Mouse (Mus musculus) liver, adult 2 months (tissue): ENCODE measurements around the gene Casc3. TPM values are rescaled to one million over a fixed set of nuclear protein-coding genes. Genes with fewer than 3 reads are reported as not detected.

Experiments used
- DNase-seq: peaks from one replicate; pipeline ENCODE4 v3.0.0-alpha.2; 2011; ENCODE audit warnings: low read depth, low spot score; ENCODE audit errors: extremely low read depth
- H3K27ac ChIP-seq: fragments of 200-500 bp; replicated peaks from 2 replicates; pipeline ENCODE4 v1.5.1; 2012; ENCODE audit warnings: low read depth, mild to moderate bottlenecking, control low read depth, inconsistent platforms, low read length; ENCODE audit not compliant: insufficient read depth
- H3K27me3 ChIP-seq: fragments of 200-500 bp; 2 replicates; pipeline ENCODE4 v1.6.1; 2012; ENCODE audit warnings: mild to moderate bottlenecking, moderate library complexity, low read length, inconsistent platforms; ENCODE audit not compliant: control insufficient read depth, insufficient read depth
- H3K36me3 ChIP-seq: fragments of 200-500 bp; 2 replicates; pipeline ENCODE4 v1.6.1; 2012; ENCODE audit warnings: low read length, inconsistent platforms; ENCODE audit not compliant: control insufficient read depth, insufficient read depth
- H3K4me1 ChIP-seq: fragments of 200-500 bp; 2 replicates; pipeline ENCODE4 v1.6.1; 2011; ENCODE audit warnings: low read length; ENCODE audit not compliant: control insufficient read depth, insufficient read depth
- H3K4me3 ChIP-seq: fragments of 200-500 bp; 2 replicates; pipeline ENCODE4 v1.5.1; 2011; ENCODE audit warnings: low read depth, mild to moderate bottlenecking, control low read depth, low read length, moderate library complexity; ENCODE audit not compliant: insufficient read depth
- H3K79me2 ChIP-seq: fragments of 200-500 bp; 2 replicates; pipeline ENCODE4 v1.6.1; 2012; ENCODE audit warnings: inconsistent platforms, mild to moderate bottlenecking, low read length, moderate library complexity; ENCODE audit not compliant: control insufficient read depth, insufficient read depth
- H3K9ac ChIP-seq: fragments of 200-500 bp; 2 replicates; pipeline ENCODE4 v1.6.1; 2012; ENCODE audit warnings: low read depth, mild to moderate bottlenecking, control low read depth, inconsistent platforms, low read length
- CTCF ChIP-seq: fragments of 200-500 bp; IDR thresholded peaks from 2 replicates; pipeline ENCODE4 v1.5.1; 2011; ENCODE audit warnings: low read depth, low read length, control low read depth
- POLR2A ChIP-seq: fragments of 200-500 bp; IDR thresholded peaks from 2 replicates; pipeline ENCODE4 v1.6.1; 2011; ENCODE audit warnings: low read length, control low read depth; ENCODE audit not compliant: insufficient read depth; ENCODE audit errors: extremely low read depth
- WGBS: fragments of 180-500 bp; shearing (Covaris S2); methylation state at CpG from one replicate; pipeline ENCODE4 v1.1.7; 2018; 5-methylcytosine and 5-hydroxymethylcytosine counted together
- polyA plus RNA-seq: library from polyadenylated mRNA; depleted of rRNA; stranded (reverse); fragments of >200 nt; gene quantifications from 2 replicates; pipeline ENCODE4 v1.2.3, GENCODE M21; 2012
- total RNA-seq: library from RNA; depleted of rRNA; stranded (reverse); fragments of >200 nt; gene quantifications from 2 replicates; pipeline ENCODE4 v1.2.3, GENCODE M21; 2014

Gene Casc3
- total and polyA plus RNA-seq, 2 experiments, result 3.6 to 12.5 TPM

DNA sequence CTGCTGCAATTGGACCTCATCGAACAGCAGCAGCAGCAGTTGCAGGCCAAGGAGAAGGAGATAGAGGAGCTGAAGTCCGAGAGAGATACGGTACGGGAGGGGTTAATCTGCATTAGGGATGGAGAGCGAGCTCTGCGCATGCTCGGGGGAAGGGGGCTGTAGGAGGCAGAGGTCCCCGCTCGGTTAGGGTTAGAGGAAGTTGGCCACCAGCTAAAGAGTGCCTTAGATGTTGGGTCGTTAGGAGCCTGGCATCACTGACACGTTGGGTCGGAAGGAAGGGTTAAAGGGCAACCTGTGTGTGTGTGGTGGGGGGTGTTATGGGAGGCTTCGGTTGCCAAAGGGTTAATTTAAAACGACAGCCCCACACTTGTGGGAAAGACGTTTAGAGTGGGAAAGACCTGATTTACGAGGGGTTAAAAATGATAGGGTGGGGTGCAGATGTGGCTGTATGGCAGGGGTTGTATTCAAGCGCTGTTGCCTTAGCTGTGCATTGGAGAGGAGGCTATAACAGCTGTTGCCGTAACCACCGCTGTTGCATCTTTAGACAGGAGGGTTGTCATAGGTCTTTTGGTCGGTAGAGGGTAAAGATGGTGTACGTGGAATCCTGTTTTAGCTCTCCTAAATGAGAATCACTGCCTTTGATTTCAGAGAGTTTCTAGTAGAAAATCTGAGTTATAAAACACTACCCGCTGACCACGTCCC, 8.0 kb upstream of the Casc3 start:
- H3K4me3 ChIP-seq, result peak overlapping the region; percentile 92
- WGBS, result 3% methylated on average over 23 of the region's 23 CpGs
- H3K27me3 ChIP-seq, result no peaks in the 10 kb centered on the region
- peak overlapping the region; percentile 95 for H3K9ac ChIP-seq
- TF ChIP-seq CTCF (no peak), POLR2A (no peak)
- peak; percentile 42 for DNase-seq
- peaks cover 26% of the 10 kb centered on the region for H3K79me2 ChIP-seq
- peak overlapping the region; percentile 95 for H3K27ac ChIP-seq
- peaks cover 16% of the 10 kb centered on the region for H3K36me3 ChIP-seq
- peaks cover 13% of the 10 kb centered on the region for H3K4me1 ChIP-seq

DNA sequence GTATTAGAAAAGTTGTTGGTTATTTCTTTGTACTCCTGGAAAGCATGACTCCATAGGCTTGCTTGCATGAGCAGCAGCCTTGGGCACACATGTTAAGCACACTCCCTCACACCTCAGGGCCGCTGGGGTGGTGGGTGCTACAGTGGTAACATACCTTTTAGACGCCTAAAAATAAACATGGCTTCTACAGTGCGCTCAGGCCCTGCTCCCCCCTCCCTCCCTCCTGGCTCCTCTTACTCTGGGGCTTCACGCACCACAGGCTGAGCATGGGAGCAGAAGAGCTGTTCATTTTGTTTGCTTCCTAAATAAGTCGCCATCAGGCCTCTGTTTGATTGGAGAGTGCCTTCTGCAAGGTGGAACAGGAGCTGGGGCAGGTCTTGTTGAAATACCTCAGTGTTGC, 7.4 kb upstream of the Casc3 start:
- H3K9ac ChIP-seq, result peak overlapping the region; percentile 69
- no peak for DNase-seq
- H3K36me3 ChIP-seq, result peaks cover 22% of the 10 kb centered on the region
- peak overlapping the region; percentile 16 for H3K4me3 ChIP-seq
- 0 out of 2 replicates have a peak overlapping the region, but pooled peaks have one; percentile 30 for H3K27ac ChIP-seq
- TF ChIP-seq POLR2A (no peak), CTCF (no peak)
- H3K27me3 ChIP-seq, result no peaks in the 10 kb centered on the region
- H3K4me1 ChIP-seq, result peaks cover 13% of the 10 kb centered on the region
- H3K79me2 ChIP-seq, result peaks cover 26% of the 10 kb centered on the region
- 8% methylated on average over 5 of the region's 5 CpGs for WGBS

DNA sequence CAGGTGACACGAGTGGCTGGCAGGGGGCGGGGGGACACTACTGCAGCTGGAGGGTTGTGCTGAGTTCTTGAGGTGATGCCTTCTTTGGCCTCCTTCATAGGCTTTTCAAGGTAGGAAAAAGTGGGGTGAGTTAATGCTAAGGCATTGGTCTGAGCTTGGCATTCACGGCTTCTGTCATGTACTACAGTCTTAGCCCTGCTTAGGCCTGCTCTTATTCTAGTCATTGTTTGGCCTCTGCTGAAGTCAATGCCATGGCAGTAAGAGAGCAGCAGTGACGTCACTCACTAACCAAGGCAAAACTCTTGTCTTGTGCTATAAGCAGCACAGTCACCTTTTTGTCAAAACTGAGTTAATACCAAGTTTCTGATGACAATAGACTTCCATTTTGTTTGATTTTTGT, 6.8 kb upstream of the Casc3 start:
- peaks cover 13% of the 10 kb centered on the region for H3K4me1 ChIP-seq
- TF ChIP-seq POLR2A (no peak), CTCF (no peak)
- no peak for DNase-seq
- no peak overlapping the region for H3K4me3 ChIP-seq
- no peak overlapping the region for H3K27ac ChIP-seq
- H3K9ac ChIP-seq, result peak overlapping the region; percentile 69
- H3K79me2 ChIP-seq, result peaks cover 26% of the 10 kb centered on the region
- peaks cover 28% of the 10 kb centered on the region for H3K36me3 ChIP-seq
- 54% methylated on average over 4 of the region's 4 CpGs for WGBS
- no peaks in the 10 kb centered on the region for H3K27me3 ChIP-seq

DNA sequence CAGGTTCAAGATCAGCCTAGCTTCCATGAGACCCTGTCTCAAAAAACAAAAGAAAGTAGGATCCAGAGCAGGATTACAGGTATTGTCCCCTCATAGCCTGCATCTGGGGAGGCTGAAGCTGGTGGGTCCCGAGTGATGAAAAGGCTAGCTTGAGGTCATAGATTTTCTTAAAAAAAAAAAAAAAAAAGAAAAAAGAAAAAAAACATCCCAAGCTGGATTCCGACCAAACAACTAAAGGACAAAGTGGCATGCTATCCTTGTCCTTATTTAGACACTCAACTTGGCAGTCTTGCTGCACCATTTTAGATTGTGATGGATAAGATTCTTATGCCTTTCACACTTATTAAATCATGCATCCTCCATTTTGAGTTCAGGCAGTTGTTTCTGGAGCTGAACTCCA, 3.7 kb downstream of the Casc3 start:
- peaks cover 44% of the 10 kb centered on the region for H3K36me3 ChIP-seq
- no peaks in the 10 kb centered on the region for H3K27me3 ChIP-seq
- peaks cover 7% of the 10 kb centered on the region; the same call in 1 of the 2 replicates for H3K4me1 ChIP-seq
- no peak for TF ChIP-seq CTCF
- no peak for TF ChIP-seq POLR2A
- DNase-seq, result no peak
- H3K4me3 ChIP-seq, result no peak overlapping the region
- H3K27ac ChIP-seq, result no peak overlapping the region
- WGBS, result 86% methylated on average over 2 of the region's 2 CpGs
- peaks cover 4% of the 10 kb centered on the region; the same call in 1 of the 2 replicates for H3K79me2 ChIP-seq
- no peak overlapping the region for H3K9ac ChIP-seq

DNA sequence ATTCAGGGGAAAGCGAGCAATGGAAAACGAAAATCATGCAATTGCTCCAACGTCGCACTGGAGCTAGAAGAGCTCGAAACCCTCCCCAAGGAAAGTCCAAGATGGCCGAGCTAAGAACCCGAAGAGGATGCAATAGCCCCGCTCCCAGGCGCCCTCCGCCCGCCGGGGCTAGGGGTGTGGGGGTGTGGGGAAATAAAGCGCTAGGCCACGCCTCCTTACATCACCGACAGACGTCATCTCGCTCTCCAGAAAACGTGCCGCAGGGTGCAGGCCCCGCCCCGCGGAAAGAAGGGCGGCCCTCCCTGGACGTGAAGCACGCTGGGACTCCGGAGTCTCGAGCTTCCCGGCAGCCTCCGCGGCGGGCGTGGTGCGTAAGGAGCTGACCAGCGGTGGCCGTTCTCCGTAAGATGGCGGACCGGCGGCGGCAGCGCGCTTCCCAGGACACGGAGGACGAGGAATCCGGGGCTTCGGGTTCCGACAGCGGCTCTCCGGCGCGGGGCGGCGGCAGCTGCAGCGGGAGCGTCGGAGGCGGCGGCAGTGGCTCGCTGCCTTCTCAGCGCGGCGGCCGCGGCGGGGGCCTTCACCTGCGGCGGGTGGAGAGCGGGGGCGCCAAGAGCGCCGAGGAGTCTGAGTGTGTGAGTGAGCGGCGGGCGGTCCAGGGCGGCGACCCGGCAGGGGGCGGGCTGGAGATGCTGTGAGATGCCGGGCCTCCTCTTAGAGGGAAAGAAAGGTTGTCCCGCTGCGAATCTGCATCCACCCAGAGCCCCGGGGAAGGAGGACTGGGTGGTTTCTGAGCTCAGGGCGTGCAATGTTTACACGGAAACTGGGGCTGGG, 5.0 kb downstream of the Casc3 start:
- TF ChIP-seq POLR2A (peak; percentile 40), CTCF (peak; percentile 24; the same call in 1 of the 2 replicates)
- Histone ChIP-seq H3K27ac (peak overlapping the region; percentile 89), H3K4me1 (peaks cover 7% of the 10 kb centered on the region; the same call in 1 of the 2 replicates), H3K79me2 (peaks cover 4% of the 10 kb centered on the region; the same call in 1 of the 2 replicates), H3K27me3 (no peaks in the 10 kb centered on the region), H3K9ac (peak overlapping the region; percentile 98), H3K4me3 (peak overlapping the region; percentile 91), H3K36me3 (peaks cover 39% of the 10 kb centered on the region)
- peak; percentile 90 for DNase-seq
- 2% methylated on average over 78 of the region's 84 CpGs for WGBS
